Mouse (Mus musculus) heart, postnatal 14 days (tissue): ENCODE results near the gene Srgap2. TPM values are rescaled to one million over a fixed set of nuclear protein-coding genes. Genes with fewer than 3 reads are reported as not detected.
A peak's percentile ranks its signal among the peaks of the same experiment; 100 is the strongest.
"Not testable (repeated sequence)": the region's sequence is repeated elsewhere in the genome, so short reads cannot be mapped to it uniquely, and the experiment has no call there.

ENCODE experiments used
- DNase-seq, 2 experiments: peaks; one replicate each; pipeline ENCODE4 v3.0.0; 2021 to 2022
- intact Hi-C: fragments of 180-260 bp; cut with DNase I; formaldehyde crosslinking; loops from one replicate; pipeline ENCODE4 v1.15.1; 2025
- long read RNA-seq, 2 experiments: library from polyadenylated mRNA; stranded (forward); transcript quantifications; one replicate each; pipeline ENCODE4 v2.0.0; 2021
- total RNA-seq, 2 experiments: library from RNA; stranded (reverse); gene quantifications; 2 replicates each; pipeline ENCODE4 v1.2.3; 2021

Srgap2 gene
- total RNA-seq, result 10 to 100 TPM; 25.0 to 29.4 TPM
- long read RNA-seq, experiment 1, partial matches to known transcripts, result 5 of 10 reads
- long read RNA-seq, experiment 1, other reads (novel, unspliced or antisense), result 3 of 10 reads
- long read RNA-seq, experiment 2, full-length matches to known transcripts, result 6 of 15 reads
- long read RNA-seq, experiment 2, partial matches to known transcripts, result 4 of 15 reads
- long read RNA-seq, experiment 2, other reads (novel, unspliced or antisense), result 5 of 15 reads

DNA sequence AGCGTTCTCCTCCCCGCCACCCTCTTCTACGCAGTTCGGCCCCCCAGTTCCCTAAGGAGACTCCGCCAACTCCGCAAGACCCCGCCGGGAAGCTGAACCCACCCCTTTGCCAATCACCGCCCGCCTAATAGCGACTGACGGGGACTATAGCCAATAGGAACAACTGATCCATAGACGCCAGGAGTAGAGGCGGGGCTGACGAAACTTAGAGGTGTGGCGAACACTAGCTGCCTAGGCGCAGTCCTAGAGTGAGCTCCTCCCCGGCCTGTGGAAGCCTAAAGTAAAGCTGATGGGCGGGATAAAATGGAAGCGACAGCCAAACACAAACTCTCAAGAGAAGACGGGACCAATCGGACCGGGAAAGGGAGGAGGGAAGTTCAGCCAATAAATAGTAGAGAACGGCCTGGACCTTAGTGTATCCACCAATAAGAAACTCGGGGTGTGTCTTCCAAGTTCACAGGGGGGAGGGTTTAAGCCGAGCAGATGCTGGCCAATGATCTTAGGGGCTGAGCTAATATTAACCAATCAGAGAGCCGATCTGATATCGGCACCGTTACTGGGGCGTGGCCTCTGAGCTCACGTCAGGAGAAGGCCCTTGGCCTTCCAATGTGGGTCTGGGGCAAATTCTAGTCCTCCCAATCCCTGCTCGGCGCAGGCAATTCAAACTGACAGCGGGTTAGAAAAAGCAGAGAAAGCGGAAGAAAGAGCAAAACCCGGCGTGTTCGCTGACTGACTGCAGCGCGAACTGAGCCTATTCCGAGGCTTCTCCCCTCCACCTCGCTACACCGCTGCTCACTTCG lies at the start of gene Srgap2, which contains the start of gene Fam72a:
Gene Srgap2, minus strand, starts transcription at position 72 of the 800 bp plus-strand sequence.
Gene Fam72a, plus strand, starts transcription at position 623 of the 800 bp plus-strand sequence.
- peak; percentile 95 to 97 for DNase-seq
- intact Hi-C loops, result loop anchor here (2.0 to 5.0 kb wide), 3 partner anchors 23 to 165 kb away; no protein-coding TSS in a partner anchor

DNA sequence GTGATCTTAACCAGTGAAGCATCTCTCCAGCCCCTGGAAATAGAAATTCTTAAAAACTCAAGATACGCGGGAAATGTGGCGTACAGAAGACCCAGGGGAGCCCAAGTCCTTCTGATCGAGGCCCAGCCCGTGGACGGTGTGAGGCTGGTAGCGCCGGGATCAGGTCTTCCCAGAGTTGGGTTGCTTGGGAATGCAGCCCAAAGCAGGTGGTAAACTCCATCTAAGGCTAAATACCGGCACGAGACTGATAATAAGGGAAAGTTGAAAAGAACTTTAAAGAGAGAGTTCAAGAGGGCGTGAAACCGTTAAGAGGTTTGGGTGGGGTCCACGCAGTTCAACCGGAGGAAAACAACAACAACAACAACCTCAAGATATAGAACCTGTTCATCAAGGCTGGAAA lies 46.6 kb upstream of the Srgap2 start:
- peak; percentile 17 to 18 for DNase-seq
- intact Hi-C loops, result no loop called here

DNA sequence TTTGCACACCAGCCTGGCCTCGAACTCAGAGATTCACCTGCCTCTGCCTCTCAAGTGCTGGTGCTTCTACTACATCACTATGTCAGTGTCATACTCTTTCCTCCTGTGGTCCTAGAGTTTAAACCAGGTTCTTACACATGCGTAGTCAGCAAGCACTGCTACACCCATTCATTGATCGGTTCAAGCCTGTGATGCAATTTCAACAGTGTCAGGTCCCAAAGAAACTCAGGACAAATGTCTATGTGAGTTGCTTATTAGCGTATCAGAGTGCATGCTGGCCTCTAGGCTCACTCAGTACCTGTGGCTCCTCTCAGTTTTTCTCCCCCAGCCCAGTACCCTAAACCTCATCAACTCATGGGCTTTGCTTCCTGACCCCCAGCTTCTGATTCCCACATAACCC lies 43.2 kb upstream of the Srgap2 start:
- no peak for DNase-seq
- intact Hi-C loops, result no loop called here

DNA sequence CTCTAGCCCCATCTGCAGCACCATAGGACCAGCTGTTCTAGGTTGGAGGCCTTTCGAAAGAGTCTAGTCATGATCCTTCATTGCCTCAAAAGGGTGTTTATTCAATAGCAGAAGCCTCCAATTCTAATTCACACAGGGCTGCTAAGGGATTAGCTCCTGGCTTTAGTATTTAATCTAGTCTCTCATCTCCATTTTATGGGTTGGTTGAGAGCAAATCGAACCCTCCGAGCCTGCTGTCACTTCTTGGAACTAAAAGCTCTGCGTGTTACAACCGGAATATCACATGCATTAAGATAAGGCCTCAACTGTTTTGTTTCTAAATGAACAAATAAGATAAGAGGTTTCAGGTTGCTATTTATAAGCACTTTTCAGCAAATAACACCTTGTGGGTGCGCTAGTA lies 42.6 kb upstream of the Srgap2 start:
- intact Hi-C loops, result no loop called here

DNA sequence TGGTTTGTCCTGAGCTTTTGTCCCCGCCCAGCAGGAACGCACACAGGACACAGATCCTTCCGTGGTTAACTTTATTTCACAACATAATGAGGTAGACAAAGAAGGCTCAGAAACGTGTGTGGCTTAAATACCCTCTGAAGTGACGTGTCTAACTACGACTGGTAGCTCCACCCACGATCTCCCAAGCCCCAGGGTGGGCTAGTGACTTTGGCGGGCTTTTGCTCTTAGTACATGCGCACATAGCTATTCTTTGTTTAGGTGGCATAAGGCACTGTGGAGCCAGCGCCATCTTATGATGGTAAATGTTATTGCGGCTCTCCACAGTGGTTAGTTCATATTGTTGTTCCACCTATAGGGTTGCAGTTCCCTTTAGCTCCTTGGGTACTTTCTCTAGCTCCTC lies 38.9 kb upstream of the Srgap2 start:
- DNase-seq, intact Hi-C loops: not testable (repeated sequence)

More for the DNA sequence above, 42.6 kb upstream of the Srgap2 start:
- no peak for DNase-seq

DNA sequence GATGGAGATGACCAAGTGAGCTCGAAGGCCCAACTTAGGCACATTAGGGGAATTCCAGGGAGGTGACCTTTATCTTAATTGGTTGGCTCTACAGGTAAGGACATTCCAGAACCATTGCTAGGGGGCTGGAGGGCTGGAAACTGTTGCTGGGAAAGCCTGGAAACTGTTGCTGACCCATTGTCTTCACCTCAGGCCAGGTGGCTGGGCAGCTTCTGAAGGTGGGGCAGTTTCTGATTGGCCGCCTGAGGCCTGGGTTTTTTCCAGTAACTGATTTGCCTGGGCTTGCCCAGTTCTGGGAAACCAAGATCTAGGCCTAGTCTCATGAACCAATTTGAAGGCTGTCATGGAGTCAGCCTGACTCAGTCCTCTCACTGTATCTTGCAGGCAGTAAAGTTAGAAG lies 34.9 kb upstream of the Srgap2 start:
- intact Hi-C loops, result no loop called here
- no peak for DNase-seq

DNA sequence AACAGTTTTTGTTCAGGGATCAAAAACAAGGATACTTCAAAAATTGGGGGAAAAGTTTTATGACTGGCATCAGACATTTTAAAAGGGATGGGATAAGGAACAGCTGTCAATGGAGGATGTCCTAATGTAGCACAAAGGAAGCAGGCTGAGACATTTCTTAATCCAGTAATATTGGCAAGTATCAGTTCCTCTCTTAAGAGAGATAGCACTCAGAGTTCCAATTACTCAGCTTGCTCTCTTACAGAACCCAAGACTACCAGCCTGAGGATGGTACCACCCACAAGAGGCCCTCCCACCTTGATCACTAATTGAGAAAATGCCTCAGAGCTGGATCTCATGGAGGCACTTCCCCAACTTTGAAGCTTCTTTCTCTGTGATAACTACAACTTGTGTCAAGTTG lies 33.3 kb upstream of the Srgap2 start:
- intact Hi-C loops, result no loop called here
- no peak for DNase-seq

DNA sequence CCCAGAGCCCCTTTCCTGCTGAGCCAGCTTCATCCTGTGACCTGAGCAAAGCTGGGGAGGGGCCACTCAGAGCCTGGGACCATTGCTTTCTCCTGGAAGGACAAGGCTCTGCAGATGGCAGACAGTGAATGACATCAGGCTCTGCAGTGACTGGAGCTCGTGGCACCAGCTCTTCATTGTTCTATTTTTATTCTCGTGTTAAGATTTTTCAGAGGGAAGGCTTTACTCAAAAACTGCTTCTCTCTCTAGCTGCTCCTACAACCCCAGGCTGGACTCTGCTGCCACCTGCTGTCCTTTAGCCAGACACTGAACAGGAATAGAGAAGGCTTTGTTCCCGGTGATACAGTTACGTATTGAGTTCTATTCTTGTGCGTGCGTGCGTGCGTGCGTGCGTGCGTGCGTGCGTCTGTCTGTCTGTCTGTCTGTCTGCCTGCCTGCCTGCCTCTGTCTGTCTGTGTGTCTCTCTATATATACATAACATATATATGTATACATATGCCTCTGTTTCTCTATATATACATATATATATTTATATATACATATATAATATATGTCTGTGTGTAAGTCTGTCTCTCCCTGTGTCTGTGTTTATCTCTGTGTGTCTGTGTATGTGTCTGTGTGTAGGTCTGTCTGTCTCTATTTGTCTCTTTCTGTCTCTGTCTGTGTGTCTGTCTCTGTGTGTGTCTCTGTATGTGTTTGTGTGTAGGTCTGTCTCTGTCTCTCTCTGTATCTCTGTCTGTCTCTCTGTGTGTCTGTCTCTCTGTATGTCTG lies 28.1 kb upstream of the Srgap2 start:
- peak; percentile 79 to 86 for DNase-seq
- intact Hi-C loops, result loop anchor here (2.0 to 5.0 kb wide), 2 partner anchors 193 to 264 kb away; no protein-coding TSS in a partner anchor

DNA sequence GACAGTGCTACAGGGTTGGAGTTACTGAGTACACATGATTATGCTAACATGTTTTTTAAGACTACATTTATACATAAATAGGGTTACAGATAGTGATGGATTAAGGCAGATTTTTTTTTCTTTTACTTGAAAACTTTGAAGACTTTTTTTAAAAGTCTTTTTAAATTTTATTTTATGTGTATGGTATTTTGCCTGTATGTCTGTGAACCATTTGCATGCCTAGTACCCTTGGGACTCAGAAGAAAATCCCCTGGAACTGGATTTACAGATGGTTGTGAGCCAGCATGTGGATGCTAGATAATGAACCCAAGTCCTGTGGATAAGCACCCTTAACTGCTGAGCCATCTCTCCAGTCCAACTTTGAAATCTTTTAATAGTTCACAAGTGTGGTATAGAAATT lies 26.3 kb upstream of the Srgap2 start:
- no peak for DNase-seq
- intact Hi-C loops, result no loop called here

DNA sequence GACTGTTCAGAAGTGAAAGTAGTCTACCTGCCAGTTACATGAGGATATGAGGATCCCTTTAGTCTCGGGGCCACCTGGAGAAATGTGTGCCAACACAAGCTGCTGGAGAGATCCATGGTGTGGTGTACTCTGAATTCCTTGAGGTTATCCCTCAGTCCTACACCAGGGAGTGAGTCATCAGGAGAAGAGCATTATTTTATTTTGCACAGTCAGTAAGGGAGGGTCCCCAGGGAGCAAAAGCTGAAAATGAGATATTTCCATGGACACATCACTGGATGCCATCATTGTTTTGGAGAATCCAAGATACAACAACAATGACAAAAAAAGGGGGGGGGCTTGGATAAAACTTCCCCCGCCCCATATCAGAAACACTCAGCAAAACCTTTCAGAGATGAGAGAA lies 24.8 kb upstream of the Srgap2 start:
- DNase-seq, result no peak
- intact Hi-C loops, result loop anchor here (2.0 kb wide), 1 partner anchor 23 kb away; no protein-coding TSS in a partner anchor

DNA sequence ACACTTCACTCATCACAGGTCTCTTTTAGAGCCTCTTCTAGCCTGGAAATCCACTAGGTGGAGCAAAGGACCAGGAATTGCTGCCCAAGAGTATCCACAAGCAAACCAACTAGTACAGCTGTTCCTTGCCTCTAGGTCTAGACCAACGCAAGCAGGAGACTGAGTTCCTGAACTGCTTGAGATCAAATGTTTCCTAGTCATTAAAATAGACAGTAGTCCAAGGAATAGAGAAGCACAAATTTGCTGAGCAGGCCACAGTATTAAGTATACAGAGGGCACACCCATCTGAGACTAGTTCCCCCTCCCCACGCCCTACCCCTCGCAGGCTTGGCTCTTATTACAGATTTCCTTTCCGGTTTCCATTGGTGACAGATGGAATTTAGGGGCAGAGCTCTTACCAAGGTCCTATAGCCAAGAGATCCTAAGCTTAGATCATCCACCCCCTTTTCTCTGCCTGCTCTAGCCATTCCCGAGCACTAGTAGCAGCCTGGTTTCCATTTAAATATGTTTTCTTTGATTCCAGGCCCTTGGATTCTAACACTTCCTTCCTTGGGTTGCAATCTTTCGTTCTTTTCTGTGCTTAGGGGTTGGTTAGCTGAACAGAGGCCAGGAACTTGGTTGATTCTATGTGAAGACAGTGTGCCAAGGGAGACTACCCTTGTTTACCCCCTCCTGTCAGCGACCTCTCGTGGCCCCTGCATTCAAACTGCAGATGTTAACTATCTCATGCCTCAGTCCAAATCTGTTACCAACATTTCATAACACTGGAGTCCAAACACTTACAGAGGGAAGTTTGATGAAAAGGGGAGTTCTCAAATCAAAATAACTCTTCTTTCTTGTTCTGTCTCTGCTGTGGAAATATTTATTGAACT lies 21.6 kb upstream of the Srgap2 start:
- intact Hi-C loops, result no loop called here
- DNase-seq, result peak in 1 of 2 experiments; percentile 37

DNA sequence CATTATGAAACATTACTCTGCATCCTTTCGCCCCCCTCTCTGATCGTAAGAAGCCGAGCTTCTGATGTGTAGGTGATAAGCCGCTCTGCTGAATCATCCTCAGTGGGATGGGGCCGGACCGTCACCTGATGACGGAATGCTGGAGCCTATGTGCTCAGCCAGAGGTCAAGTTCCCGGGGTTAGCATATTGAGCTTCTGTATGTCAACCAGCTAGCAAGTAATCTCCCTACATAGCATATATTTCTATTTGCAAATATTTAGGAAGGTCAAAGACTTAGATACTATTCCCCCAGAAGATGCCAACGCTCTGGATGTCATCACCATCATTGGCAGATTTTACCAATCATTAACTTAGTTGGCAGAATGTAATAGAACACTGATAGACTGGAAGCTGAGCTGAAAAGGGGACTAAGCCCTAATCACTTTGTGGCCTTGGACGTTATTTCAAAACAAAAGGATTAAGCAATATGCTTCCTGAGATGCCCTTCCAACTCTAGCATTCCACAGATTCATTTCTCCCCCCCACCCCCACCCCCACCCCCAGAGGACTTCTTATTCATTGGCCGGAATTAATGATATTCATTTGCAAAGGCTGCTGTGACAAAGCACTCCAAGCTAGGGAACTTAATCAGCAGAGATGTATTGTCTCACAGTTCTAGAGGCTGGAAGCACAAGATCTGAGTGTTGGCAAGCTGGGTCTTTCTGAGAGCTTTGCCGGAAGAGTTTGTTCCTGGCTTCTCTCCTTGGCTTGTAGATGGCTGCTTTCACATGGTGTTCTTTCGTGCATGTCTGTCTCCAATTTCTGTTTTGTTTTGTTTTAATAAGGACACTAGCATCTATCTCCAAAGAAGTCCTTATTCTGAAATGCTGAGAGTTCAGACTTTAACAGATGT lies 19.9 kb upstream of the Srgap2 start:
- intact Hi-C loops, result no loop called here
- DNase-seq, result no peak

DNA sequence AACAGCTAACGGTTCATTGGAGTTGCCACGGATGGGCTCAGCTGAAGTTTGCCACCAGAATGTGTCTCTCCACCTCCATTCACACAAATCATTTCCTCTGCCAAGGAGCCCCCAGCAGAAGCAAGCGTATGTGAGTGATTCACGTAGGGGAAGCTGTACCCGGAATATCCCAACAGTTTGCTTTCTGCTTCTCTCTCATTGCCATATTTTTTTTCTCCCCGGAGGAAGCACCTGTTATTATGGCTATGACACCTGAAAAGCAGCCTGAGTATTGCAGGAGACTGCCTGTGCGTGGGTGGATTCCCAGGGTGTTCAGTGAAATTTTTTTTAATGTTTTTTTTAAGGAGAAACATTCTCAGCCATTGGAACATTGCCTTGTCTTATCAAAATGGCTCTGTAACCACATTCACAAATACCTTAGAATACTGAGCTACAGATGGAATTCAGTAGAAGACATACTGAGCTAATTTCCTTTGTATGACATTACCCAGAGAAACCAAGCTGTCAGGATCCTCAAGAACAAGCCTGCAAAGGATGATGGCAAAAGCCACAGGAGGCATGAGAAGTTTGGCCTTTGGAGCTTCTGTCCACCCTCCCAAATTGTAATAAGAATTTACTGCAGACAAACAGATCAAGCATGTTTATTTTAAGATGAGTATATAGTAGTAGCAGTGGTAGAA lies 16.9 kb upstream of the Srgap2 start:
- DNase-seq, result no peak
- intact Hi-C loops, result no loop called here

DNA sequence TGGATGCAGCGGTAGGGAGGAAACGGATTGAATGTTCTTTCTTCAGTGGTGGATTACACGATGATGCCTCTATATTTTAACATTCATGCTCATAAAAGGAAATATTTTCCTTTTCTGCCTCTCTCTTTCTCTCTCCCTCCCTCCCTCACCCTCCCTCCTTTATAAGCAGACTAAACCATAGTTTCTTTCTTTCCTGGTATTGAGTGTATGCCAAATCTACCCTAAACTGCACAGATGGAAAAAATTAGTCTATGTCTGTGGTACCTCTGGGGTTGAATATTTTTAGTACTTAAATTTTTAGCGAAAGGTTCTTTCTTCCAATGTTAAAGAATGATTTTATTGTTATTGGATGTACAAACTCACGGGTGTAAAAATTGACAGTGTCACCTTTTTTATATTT lies 14.8 kb upstream of the Srgap2 start:
- no peak for DNase-seq
- intact Hi-C loops, result no loop called here

DNA sequence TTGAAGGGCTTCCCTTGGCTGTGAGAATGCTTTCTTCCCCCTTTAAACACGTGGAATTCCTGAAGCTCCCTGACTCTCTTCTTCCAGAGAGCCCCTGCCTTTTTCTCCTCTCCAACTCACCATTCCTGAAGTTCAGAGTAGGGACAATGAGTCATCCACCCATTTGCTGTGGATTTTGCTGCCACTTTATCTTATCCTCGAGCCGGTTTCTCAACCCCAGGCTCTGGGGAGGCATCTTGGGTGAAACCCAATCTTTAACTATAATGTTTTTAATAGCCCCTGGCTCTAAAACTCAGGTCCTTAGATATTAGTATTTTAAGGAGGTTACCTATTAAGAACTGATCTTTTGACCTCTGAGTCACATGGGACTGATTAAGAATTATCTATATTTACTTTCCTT lies 14.3 kb upstream of the Srgap2 start:
- intact Hi-C loops, result no loop called here
- no peak for DNase-seq

DNA sequence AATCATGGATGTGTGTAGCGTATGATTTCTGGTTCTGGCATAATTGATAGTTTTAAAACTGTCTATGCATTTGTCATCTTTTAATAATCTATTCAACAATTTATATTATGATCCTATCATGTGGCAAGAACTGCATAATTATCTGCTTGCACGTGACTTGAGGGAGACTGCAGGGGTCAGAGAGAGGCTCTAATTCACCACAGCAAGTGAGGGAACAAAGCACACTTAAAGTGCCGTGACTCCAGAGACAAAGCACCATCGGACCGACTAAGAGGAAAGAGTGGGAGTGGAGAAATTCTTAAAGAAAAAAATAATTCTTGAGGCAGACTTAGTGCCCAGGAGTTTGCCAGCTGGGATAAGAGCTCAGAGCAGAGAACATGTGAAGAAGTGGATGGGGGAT lies 13.6 kb upstream of the Srgap2 start:
- intact Hi-C loops, result no loop called here
- no peak for DNase-seq

DNA sequence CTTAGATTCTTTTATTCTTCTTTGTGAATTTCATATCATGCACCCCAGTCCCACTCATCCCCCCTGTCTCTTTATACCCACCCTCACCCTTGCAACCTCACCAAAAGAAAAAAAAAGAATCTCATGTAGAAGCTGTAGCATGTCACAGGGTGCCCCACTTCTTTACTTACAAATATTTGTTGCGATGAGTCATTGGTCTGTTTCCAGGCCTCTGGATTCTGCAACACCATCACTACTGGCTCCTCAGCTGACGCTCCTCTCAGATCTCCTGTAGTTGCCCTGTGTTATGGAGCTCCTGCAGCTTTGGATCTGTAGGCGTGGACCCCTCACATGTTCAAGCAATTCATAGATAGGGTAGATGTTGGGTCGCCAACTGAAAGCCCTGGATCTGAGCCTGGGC lies 12.6 kb upstream of the Srgap2 start:
- intact Hi-C loops, result no loop called here
- no peak for DNase-seq

DNA sequence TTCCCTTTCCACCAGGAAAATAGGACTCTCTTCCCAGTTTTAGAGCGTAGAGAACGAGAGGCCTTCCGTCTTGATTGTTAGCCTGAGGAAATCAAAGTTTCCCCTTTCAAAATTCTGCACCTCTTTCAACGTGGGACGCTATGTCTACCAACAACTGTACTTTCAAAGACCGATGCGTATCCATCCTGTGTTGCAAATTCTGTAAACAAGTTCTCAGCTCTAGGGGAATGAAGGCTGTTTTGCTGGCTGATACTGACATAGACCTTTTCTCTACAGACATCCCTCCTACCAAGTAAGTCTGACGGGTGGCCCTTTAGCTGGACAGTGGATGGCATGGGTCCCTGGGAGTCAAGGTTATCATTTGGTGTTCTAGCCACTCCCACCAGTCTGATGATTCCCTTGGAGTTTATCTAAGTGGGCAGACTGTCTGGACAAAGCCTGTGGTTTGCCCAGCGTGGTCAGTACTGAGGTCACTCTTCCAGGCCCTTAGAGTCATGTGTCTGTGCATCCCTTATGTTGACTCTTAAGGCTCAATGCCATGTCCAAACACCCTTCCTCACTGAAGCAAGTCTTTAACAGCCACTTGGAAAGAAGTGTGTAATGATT lies 1.5 kb upstream of the Srgap2 start:
- no peak for DNase-seq
- intact Hi-C loops, result loop anchor here (2.0 to 5.0 kb wide), 3 partner anchors 22 to 166 kb away; no protein-coding TSS in a partner anchor
